Mouse (Mus musculus) liver, embryonic 12.5 days (tissue): ENCODE data around the gene Galnt13. TPM values are rescaled to one million over a fixed set of nuclear protein-coding genes. Genes with fewer than 3 reads are reported as not detected.
"Not testable (repeated sequence)": the region's sequence is repeated elsewhere in the genome, so short reads cannot be mapped to it uniquely, and the experiment has no call there.

Source experiments
- ATAC-seq: fragments of 200-750 bp; cut with Nextera tagmentation; 2 replicates; pipeline ENCODE4 v1.8.0; 2017; ENCODE audit warnings: moderate number of reproducible peaks, mild to moderate bottlenecking, moderate library complexity
- H3K27ac ChIP-seq: fragments of 300-500 bp; sonication (generic); 2 replicates; pipeline ENCODE4 v1.5.1; 2016; ENCODE audit warnings: mild to moderate bottlenecking
- H3K27me3 ChIP-seq: fragments of 300-500 bp; sonication (generic); replicated peaks from 2 replicates; pipeline ENCODE4 v1.6.1; 2016; ENCODE audit warnings: mild to moderate bottlenecking, moderate library complexity
- H3K36me3 ChIP-seq: fragments of 300-500 bp; sonication (generic); 2 replicates; pipeline ENCODE4 v1.6.1; 2016; ENCODE audit warnings: mild to moderate bottlenecking, moderate library complexity
- H3K4me1 ChIP-seq: fragments of 300-500 bp; sonication (generic); 2 replicates; pipeline ENCODE4 v1.6.1; 2016
- H3K4me2 ChIP-seq: fragments of 300-500 bp; sonication (generic); 2 replicates; pipeline ENCODE4 v1.6.1; 2016; ENCODE audit warnings: mild to moderate bottlenecking, moderate library complexity
- H3K4me3 ChIP-seq: fragments of 300-500 bp; sonication (generic); 2 replicates; pipeline ENCODE4 v1.5.1; 2016; ENCODE audit warnings: mild to moderate bottlenecking, moderate library complexity
- H3K9ac ChIP-seq: fragments of 300-500 bp; sonication (generic); 2 replicates; pipeline ENCODE4 v1.6.1; 2016; ENCODE audit warnings: mild to moderate bottlenecking, moderate library complexity
- H3K9me3 ChIP-seq: fragments of 300-500 bp; sonication (generic); replicated peaks from 2 replicates; pipeline ENCODE4 v1.6.1; 2016; ENCODE audit warnings: mild to moderate bottlenecking, moderate library complexity
- WGBS: fragments of 180-500 bp; shearing (Covaris S2); methylation state at CpG from one replicate; pipeline ENCODE4 v1.1.7; 2016; ENCODE audit not compliant: insufficient replicate concordance; 5-methylcytosine and 5-hydroxymethylcytosine counted together
- polyA plus RNA-seq: library from polyadenylated mRNA; unstranded; fragments of >200 nt; fragmentation: Nextera tagmentation; extraction: Ambion mirVana; gene quantifications from 2 replicates; pipeline ENCODE4 v1.2.1, GENCODE M21; 2016

The Galnt13 gene
- polyA plus RNA-seq, 1 experiment from 2014 or later: not detected

GRCm38 (mm10) chr2:54567186-54567585, 131.1 kb downstream of the Galnt13 start:
- no peaks in the 10 kb centered on the region for H3K4me1 ChIP-seq
- no peak overlapping the region for H3K27ac ChIP-seq
- 48% methylated on average over 2 of the region's 2 CpGs for WGBS
- H3K27me3 ChIP-seq: no peaks in the 10 kb centered on the region
- no peaks in the 10 kb centered on the region for H3K36me3 ChIP-seq
- no peak overlapping the region for H3K4me3 ChIP-seq
- no peak overlapping the region for H3K4me2 ChIP-seq
- ATAC-seq: no peak
- H3K9ac ChIP-seq: no peak overlapping the region
- no peaks in the 10 kb centered on the region for H3K9me3 ChIP-seq

- H3K36me3 ChIP-seq: no peaks in the 10 kb centered on the region
- no peak overlapping the region for H3K4me2 ChIP-seq
- no peak for ATAC-seq
- 75% methylated on average over 9 of the region's 9 CpGs for WGBS
- H3K9ac ChIP-seq: no peak overlapping the region
- H3K4me1 ChIP-seq: no peaks in the 10 kb centered on the region
- no peaks in the 10 kb centered on the region for H3K9me3 ChIP-seq
- H3K27me3 ChIP-seq: no peaks in the 10 kb centered on the region
- H3K4me3 ChIP-seq: no peak overlapping the region
- H3K27ac ChIP-seq: no peak overlapping the region
These were observed 131.5 kb downstream of the Galnt13 start for GRCm38 (mm10) chr2:54567632-54568031.

GRCm38 (mm10) chr2:54713817-54714216, 277.7 kb downstream of the Galnt13 start:
- ATAC-seq, H3K4me1 ChIP-seq, H3K27ac ChIP-seq, H3K9me3 ChIP-seq, H3K4me2 ChIP-seq, H3K36me3 ChIP-seq, H3K4me3 ChIP-seq, H3K9ac ChIP-seq, H3K27me3 ChIP-seq: not testable (repeated sequence)
- WGBS: no CpG with 5 or more reads among the region's 5 CpGs

- ATAC-seq: no peak
- WGBS: 66% methylated on average over 2 of the region's 2 CpGs
- Histone ChIP-seq H3K27ac (no peak overlapping the region), H3K4me3 (no peak overlapping the region), H3K4me1 (no peaks in the 10 kb centered on the region), H3K9ac (no peak overlapping the region), H3K4me2 (no peak overlapping the region), H3K27me3 (no peaks in the 10 kb centered on the region), H3K36me3 (no peaks in the 10 kb centered on the region), H3K9me3 (no peaks in the 10 kb centered on the region)
These were observed 315.1 kb downstream of the Galnt13 start for GRCm38 (mm10) chr2:54751232-54751631.

GRCm38 (mm10) chr2:54759781-54760180, 323.7 kb downstream of the Galnt13 start:
- WGBS: 25% methylated on average over 4 of the region's 4 CpGs

GRCm38 (mm10) chr2:54778790-54779273, 342.7 kb downstream of the Galnt13 start:
- H3K36me3 ChIP-seq: no peaks in the 10 kb centered on the region
- no peak overlapping the region for H3K4me2 ChIP-seq
- no peak for ATAC-seq
- no peak overlapping the region for H3K9ac ChIP-seq
- 64% methylated on average over 2 of the region's 2 CpGs for WGBS
- no peaks in the 10 kb centered on the region for H3K9me3 ChIP-seq
- no peaks in the 10 kb centered on the region for H3K4me1 ChIP-seq
- H3K27ac ChIP-seq: no peak overlapping the region
- H3K4me3 ChIP-seq: no peak overlapping the region
- H3K27me3 ChIP-seq: no peaks in the 10 kb centered on the region

More at GRCm38 (mm10) chr2:54759781-54760180, 323.7 kb downstream of the Galnt13 start:
- H3K27ac ChIP-seq: no peak overlapping the region
- H3K27me3 ChIP-seq: no peaks in the 10 kb centered on the region
- H3K36me3 ChIP-seq: no peaks in the 10 kb centered on the region
- no peak overlapping the region for H3K4me3 ChIP-seq
- H3K4me1 ChIP-seq: no peaks in the 10 kb centered on the region
- no peak overlapping the region for H3K9ac ChIP-seq
- no peak for ATAC-seq
- H3K4me2 ChIP-seq: no peak overlapping the region
- no peaks in the 10 kb centered on the region for H3K9me3 ChIP-seq

GRCm38 (mm10) chr2:54813670-54814256, 377.6 kb downstream of the Galnt13 start:
- H3K4me3 ChIP-seq: no peak overlapping the region
- no peak overlapping the region for H3K4me2 ChIP-seq
- ATAC-seq: no peak
- H3K9me3 ChIP-seq: no peaks in the 10 kb centered on the region
- H3K4me1 ChIP-seq: no peaks in the 10 kb centered on the region
- no peaks in the 10 kb centered on the region for H3K36me3 ChIP-seq
- H3K27ac ChIP-seq: no peak overlapping the region
- no peak overlapping the region for H3K9ac ChIP-seq
- 66% methylated on average over 2 of the region's 2 CpGs for whole genome bisulfite sequencing
- no peaks in the 10 kb centered on the region for H3K27me3 ChIP-seq

- H3K9me3 ChIP-seq: no peaks in the 10 kb centered on the region
These were observed 405.1 kb downstream of the Galnt13 start for GRCm38 (mm10) chr2:54841245-54841644.

GRCm38 (mm10) chr2:54906282-54907060, 470.4 kb downstream of the Galnt13 start:
- H3K27ac ChIP-seq: no peak overlapping the region
- H3K36me3 ChIP-seq: no peaks in the 10 kb centered on the region
- no peaks in the 10 kb centered on the region for H3K4me1 ChIP-seq
- no peak overlapping the region for H3K4me3 ChIP-seq
- 70% methylated on average over 7 of the region's 7 CpGs for WGBS
- no peak for ATAC-seq
- no peak overlapping the region for H3K4me2 ChIP-seq
- no peaks in the 10 kb centered on the region for H3K9me3 ChIP-seq
- H3K27me3 ChIP-seq: no peaks in the 10 kb centered on the region
- H3K9ac ChIP-seq: no peak overlapping the region

More at GRCm38 (mm10) chr2:54841245-54841644, 405.1 kb downstream of the Galnt13 start:
- no peaks in the 10 kb centered on the region for H3K36me3 ChIP-seq
- no peak for ATAC-seq
- H3K4me1 ChIP-seq: no peaks in the 10 kb centered on the region
- 37% methylated on average over 1 of the region's 1 CpGs for WGBS
- no peaks in the 10 kb centered on the region for H3K27me3 ChIP-seq
- H3K4me2 ChIP-seq: no peak overlapping the region
- H3K9ac ChIP-seq: no peak overlapping the region
- H3K4me3 ChIP-seq: no peak overlapping the region
- no peak overlapping the region for H3K27ac ChIP-seq

GRCm38 (mm10) chr2:54915088-54915670, 479.1 kb downstream of the Galnt13 start:
- Histone ChIP-seq H3K9ac (no peak overlapping the region), H3K27ac (no peak overlapping the region), H3K4me1 (no peaks in the 10 kb centered on the region), H3K9me3 (no peaks in the 10 kb centered on the region), H3K27me3 (no peaks in the 10 kb centered on the region), H3K4me2 (no peak overlapping the region), H3K36me3 (no peaks in the 10 kb centered on the region), H3K4me3 (no peak overlapping the region)
- no peak for ATAC-seq
- 53% methylated on average over 1 of the region's 1 CpGs for WGBS

- ATAC-seq: no peak
- H3K4me3 ChIP-seq: no peak overlapping the region
- H3K27ac ChIP-seq: no peak overlapping the region
- H3K9me3 ChIP-seq: no peaks in the 10 kb centered on the region
- no peaks in the 10 kb centered on the region for H3K4me1 ChIP-seq
- no peak overlapping the region for H3K9ac ChIP-seq
- no peaks in the 10 kb centered on the region for H3K36me3 ChIP-seq
- no peak overlapping the region for H3K4me2 ChIP-seq
- WGBS: 84% methylated on average over 3 of the region's 3 CpGs
- no peaks in the 10 kb centered on the region for H3K27me3 ChIP-seq
These were observed 500.3 kb downstream of the Galnt13 start for GRCm38 (mm10) chr2:54936369-54936768.

- no peaks in the 10 kb centered on the region for H3K27me3 ChIP-seq
- H3K36me3 ChIP-seq: no peaks in the 10 kb centered on the region
- H3K27ac ChIP-seq: no peak overlapping the region
- H3K9ac ChIP-seq: no peak overlapping the region
- no peaks in the 10 kb centered on the region for H3K4me1 ChIP-seq
- H3K4me3 ChIP-seq: no peak overlapping the region
- H3K4me2 ChIP-seq: no peak overlapping the region
- no peaks in the 10 kb centered on the region for H3K9me3 ChIP-seq
- no peak for ATAC-seq
These were observed 501.2 kb downstream of the Galnt13 start for GRCm38 (mm10) chr2:54937306-54937705.
